Mouse (Mus musculus) heart, adult 2 months (tissue): ENCODE data around the gene Bcap31.

Experiments
- CTCF ChIP-seq: fragments of 200-600 bp; IDR thresholded peaks from 2 replicates; pipeline ENCODE4 v1.8.1; 2022; ENCODE audit warnings: antibody characterized with exemption, mild to moderate bottlenecking, moderate library complexity
- EP300 ChIP-seq: fragments of 200-500 bp; IDR thresholded peaks from 2 replicates; pipeline ENCODE4 v1.6.1; 2011; ENCODE audit warnings: low read depth, low read length, control low read depth; ENCODE audit not compliant: insufficient read depth

DNA sequence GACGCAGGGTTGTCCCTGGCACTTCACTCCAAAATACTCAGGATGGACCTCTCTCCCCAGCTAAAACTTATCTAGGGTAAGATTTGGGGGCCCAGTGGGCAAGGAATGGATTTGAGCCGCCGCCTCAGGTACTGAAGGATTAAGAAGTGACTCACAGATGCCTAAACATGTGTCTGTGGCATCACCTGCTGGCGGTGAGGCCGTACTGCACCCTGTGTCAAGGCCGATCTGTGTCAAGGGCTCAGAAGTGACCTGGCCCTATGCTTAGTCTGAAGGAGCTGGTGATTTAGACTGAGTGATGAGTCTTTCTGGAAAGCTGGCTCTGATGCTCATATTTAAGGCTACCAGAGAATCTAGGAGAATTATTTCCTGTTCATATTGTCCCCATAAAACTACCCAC, 61.8 kb downstream of the Bcap31 start:
- peak; percentile 91 for TF ChIP-seq CTCF
- TF ChIP-seq EP300 = peak; percentile 83
